Mouse (Mus musculus): Measurements from ENCODE around the gene Epb41l3. TPM values are rescaled to one million over a fixed set of nuclear protein-coding genes. Genes with fewer than 3 reads are reported as not detected.
"Not testable (repeated sequence)": the region's sequence is repeated elsewhere in the genome, so short reads cannot be mapped to it uniquely, and the experiment has no call there.

The Epb41l3 gene
- total RNA-seq, 2 experiments from 2014 or later = 12.3 to 18.5 TPM

DNA sequence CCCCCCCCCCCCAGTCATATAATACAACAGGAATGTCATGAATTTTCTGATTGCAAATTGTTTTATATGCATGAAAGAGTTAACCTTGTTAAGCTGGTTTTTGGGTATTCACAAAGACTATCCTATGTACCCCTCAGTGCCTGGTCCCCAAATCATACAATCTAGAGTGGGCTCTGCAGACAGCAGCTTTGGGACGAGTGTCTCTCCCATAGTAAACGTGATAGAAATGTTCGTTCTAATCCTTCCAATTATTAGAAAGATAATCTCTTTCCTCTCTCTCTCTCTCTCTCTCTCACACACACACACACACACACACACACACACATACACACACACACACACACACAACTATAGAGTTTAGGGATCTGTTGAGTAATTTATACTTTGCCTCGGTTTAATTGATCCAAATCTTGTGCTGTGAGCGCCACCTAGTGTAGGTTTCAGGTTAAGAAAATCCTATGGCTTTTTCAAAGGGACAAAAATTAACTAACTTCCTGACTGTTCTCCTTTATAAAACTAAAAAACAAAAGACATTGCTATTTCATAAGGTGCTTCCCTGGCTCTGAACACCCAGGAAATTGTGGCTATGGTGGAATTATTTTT, 30.4 kb downstream of the Epb41l3 start:
- DNase-seq = peak; percentile 43

DNA sequence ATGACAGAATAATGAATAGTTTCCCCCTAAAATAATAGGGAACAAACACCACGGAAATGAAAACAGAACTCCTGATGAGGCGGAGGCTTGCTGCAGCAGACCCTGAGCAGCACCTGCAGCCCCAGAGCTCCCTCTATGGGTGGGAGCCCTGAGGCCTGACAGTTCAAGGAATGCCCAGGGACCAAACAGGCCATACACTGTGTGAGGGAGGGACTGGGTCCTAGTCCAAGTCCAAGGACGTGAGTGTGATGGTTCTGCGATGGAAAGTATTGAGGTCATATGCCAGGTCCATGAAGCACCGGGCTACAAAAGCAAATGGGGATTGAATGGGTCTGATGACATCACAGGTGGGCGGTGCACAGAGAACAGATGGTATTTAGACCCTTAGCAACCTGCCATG, 33.7 kb downstream of the Epb41l3 start:
- DNase-seq = peak; percentile 10

DNA sequence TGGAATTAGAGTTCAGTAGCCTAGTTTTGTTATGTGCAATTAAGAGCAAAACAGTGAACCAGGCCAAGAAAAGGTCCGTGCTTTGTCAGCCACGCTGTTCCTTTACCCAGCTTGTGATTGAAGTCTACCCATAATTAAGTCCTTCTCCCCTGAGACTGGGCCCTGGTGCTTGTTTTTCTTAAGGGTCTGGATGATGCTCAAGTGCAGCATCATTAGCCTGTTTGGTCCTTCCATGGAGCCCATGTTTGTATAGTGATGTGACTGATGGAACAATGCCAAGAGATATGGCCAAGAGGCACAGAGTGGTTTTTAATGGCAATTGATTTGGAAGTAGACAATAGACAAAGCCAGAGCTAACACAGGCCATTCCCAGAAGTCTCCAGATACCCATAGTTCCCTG, 36.7 kb downstream of the Epb41l3 start:
- no peak for DNase-seq

DNA sequence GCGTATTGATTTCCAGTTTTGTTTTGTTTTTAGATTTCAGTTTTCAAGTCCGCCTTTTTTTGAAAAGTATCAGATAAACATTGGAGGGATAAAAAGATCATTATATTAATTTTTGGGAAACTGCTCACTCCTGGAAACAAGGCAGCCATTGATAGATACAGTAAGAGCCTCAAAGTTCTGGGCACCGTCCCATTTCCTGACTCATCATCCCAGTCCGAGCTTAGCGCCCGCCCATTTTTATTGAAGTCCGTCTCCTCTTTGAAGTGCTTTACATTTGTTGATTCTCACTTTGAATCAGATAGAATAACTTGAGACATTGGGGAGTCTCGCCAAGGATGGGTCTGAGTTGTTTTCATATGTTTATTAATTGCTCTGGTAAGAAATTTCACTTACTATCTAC, 43.7 kb downstream of the Epb41l3 start:
- no peak for DNase-seq

DNA sequence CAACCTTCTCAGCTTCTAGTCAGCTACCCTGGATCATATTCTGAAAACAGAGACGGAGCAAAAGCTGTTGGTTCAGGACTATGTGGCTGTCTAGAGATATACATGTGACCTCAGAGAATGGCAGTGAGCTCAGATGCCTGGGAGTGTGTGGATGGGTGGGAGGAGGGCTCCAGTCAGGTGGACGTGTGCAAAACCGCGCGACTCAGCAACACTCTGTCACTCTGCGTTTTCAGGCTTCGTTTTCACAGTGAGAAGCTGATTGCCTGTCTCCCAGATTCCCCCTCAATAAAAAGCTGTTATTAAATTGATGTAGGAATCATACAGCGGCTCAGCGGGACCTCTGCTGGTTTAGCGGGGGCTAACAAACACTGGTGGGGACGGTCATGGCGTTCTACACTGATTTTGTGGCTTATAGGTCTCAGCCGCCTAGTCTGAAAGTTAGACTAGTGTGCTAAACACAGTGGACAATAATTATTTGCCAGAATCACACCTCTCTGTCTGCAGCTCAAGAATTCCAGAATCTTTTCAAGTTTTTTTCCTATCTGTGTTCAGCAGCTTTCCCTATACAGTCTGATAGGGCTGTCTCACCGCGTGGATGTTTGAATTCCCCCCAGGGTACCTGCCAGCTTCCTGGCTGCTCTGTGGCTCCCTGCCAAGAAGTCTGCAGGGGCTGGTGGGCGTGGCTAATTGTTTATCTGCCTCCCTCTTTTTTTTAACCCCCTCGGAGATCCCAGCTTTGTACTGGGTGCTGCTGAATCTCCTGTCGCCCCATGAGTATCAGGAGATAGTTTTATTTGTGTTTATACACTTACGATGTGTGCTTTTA, 45.3 kb downstream of the Epb41l3 start:
- DNase-seq = no peak

DNA sequence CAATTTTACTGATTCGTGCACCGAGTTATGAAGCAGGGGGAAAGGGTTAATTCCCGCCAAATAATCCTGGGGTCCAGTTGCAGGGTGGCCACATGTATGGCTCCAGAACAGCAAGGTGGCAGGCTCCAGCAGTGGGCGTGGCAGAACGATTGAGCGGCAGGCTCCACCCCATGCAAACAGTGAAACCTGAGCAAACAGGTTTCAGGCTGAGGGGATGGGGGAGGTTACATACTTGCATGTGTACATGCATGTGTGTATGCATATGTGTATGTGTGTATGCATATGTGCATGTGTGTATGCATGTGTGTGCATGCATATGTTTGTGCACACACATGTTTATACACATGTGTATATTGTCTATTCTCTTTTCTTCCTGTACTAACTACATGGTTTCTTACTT, 46.9 kb downstream of the Epb41l3 start:
- DNase-seq = not testable (repeated sequence)

DNA sequence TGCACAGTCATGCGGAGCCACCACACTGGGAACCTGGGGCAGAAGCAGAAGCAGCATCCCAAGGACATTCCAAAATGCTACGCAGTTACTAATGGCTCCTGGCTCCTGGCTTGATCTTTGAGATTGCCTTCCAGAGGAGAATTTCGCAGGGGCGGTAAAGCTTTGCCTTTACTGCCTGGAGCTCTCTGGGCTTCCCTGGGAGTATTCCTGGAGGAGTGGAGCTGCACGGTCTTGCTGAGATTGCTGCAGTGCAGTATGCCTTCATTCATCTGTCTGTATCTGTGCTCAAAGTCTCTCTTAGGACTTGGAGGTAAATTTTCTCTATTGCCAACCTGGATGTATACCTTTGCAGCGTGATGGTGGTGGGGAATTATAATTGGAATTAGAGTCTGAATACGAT, 52.0 kb downstream of the Epb41l3 start:
- DNase-seq = no peak

DNA sequence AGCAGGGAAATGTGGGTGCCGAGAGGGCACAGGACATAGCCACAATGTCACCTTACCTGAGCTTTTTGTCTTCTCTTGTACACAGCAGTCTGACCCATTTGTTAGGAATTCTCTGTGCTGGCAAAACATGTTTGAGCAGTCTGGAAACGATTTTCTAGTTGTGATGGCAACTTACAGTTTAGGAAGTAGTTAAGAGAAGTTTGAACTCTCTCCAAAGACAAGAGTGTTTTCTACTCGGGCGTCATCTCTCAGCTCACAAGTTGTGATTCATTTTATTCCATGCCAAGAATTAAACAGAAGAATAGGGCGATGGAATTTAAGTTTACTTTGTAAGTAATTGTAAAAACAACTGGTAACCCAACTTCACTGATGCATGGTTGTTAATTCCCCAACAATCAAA, 52.5 kb downstream of the Epb41l3 start:
- no peak for DNase-seq

DNA sequence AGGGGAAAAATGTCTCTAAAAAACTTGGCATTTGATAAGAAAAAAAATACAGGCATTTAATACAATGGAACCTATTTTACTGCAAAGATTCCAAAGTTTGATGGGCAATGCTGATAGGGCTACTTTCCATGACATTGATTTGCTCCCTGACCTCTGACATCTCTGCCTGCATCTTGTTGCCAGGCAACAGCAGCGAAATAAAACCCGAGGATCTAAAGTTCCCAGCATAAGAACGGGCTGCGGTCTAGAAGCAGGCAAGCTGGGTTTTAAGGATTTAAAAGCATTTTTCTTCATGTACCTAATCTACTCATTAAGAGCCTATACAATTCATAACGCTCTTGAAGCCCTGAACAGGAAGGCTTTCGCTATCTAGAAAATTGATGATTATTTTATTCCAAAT, 54.0 kb downstream of the Epb41l3 start:
- DNase-seq = no peak

DNA sequence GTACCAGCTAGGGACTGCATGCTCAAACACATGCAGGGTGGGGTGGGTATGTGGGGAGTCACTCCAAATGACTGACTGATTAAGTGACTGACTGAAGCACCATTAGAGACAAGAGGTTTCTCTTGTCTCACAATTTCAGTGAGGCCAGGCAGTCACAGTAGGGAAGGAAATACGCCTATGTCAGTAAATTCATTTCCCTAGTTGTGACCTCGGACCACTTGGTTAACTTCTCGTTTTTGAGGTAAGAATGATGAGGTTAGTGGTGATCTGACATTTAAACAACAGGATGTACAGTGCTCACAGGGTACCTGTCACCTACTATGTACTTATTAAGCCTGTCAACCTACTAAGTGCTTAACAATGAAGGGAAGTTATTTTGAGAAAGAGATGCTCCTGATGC, 67.5 kb downstream of the Epb41l3 start:
- no peak for DNase-seq

DNA sequence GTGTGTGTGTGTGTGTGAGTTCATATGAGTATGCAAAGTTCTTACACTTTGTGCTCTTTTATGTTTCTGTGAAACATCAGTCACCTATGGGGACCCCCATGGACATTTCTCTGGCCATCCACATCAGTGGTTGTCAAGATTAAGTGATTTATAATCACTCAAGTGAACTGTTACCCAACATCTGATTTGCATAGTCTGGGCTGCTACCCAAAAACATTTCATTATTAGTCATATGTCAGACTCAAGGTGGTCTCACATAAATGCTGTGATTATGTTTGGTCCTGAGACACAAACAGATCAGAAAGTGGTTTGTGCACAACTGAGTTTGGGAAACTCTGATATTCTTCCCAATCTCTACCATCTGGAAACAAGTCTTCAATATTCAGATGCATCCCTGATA, 75.3 kb downstream of the Epb41l3 start:
- no peak for DNase-seq

DNA sequence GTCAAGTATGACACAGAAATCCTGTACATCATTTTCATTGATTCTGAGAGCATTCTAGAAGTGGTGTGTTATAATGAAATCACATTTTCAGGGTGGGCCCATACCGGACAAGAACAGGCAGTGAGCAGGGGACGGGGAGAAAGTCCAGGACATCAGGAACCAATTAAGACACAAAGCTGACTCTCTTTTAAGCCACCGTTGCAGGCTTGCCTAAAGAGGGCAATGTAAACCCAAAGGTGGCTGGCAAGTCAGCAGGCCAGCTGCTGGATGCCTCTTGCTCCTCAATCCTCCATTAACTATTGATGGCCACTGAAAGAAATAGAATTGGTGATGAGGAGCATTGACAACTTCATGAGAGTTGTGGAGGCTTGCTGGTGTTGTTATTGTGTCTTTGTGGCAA, 75.8 kb downstream of the Epb41l3 start:
- DNase-seq = no peak

DNA sequence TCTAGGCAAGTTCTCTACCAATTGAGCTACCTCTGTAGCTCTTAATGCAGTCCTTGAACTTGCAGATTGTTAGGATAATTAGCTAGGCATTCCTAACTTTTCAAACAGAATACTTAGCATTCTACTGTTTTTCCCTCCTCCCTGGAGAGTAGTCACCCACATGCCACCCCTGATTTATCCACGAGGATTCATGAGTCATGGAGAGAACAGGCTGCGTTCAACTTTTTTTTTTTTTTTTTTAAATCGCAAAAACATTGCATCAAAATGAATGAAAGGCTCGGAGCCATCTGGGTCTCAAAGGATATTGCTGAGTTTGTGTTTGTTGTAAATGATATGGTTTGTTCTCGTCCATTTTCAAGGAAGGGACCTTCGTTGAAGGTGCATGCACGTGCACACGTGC, 79.6 kb downstream of the Epb41l3 start:
- DNase-seq = no peak

DNA sequence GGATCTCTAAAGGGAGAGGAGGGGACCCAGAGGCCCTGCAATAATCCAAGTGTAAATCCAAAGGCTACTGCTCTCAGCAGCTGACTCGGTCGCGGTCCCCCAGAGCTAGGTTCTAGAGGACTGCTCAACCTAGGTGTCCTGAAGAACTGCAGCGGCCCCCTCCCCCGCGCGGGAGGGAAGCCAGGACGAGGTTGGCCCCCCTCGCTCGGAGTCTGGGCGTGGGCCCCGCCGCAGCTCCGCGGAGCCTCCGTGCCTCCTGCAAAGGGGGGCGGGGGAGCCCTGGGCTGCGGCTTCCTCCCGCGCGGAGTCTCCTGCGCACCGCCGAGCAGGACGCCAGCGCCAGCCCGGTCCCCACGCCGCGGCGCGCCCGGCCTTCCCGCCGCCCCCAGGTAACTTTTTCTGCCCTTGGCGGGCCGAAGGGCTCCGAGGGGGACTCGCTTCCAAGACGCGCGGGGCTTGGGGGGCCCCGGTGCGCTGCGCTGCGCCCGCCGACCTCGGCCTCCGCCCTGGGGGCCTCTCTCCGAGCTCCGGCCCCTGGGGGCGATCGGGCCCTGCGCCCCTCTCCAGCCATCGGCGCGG, 81.1 kb downstream of the Epb41l3 start:
- DNase-seq = peak; percentile 56

DNA sequence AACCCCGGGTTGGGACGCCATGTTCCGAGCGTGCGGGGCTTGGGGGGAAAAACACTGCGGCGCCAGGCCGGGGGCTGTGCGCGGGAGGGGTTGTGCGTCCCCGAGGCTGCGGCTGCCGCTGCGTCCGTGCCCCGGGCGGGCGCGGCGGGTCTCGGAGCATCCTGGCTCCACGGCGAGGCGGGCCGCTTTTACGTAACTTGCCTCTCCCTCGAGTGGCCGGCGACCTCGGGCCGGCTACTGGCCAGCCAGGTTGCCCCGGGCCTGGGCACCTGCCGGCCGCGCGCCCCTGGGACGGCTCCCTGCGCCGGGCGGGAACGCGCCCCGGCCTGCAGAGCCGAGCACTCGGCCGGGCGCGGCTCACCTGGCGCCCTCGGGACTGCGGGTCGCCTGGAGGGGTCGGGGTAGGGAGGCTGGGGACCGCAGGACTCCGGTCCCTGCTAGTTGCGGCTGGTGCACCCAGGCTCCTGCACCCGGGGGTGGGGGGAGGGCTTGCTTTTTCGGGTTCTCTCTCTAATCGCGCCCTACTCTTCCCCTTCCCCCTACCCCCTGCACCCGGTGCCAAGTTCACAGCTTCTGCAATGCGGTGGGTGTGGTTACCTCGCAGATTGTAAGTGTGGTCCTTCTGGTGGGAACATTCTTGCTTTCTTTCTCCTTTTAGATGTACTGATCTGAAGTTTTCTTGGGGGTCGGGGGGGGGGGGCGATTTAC, 81.8 kb downstream of the Epb41l3 start:
- peak; percentile 54 for DNase-seq

DNA sequence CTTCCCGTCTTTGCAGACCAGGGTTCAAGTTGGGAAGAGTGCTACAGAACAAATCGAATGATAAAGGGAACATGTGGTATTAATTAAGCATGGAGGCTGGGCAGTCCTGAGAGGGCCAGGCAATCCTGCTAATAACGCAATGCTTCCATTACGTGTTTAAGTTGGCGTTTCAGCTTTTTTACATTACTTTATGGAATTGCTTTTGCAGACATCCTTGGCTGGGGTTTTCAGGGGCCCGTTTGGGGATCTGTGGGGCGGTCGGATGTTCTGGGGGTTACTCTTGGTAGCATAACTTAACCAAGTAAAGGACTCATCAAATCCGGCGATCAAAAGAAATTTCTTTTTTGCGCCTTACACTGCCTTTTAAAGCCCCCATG, 82.3 kb downstream of the Epb41l3 start:
- no peak for DNase-seq

DNA sequence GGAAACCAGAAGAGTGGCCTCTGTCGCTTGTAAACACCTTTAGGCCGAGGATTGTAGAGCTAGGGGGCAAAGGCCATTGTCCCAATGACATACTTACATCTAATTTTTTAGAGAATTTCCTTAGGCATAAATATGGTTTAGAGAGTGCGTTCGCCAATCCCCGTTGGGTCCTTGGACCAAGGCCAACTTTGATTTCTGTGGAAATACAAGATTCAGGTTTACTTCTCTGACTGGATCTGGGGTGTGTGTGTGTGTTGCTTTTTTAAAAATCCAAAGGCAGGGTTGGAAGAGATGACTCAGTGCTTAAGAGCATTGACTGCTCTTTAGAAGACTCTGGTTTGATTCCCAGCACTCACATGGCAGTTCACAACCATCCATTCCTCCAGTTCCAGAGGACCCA, 83.2 kb downstream of the Epb41l3 start:
- no peak for DNase-seq

DNA sequence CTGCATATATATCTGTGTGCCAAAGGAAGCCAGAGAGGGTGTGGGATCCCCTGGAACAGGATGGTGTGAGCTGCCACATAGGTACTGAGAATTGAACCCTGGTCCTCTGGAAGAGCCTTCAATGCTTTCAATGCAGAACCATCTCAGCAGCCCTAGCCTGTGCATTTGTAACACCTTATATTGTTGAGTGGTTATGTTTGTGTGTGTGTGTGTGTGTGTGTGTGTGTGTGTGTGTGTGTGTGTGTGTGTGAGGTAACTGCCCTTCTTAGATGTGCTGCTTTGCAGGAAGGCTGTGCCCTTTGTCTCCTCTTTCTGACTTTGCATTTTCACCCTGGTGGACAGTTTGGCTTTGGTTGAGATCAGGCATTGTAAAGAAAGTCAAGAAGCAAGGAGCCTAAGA, 87.2 kb downstream of the Epb41l3 start:
- no peak for DNase-seq

DNA sequence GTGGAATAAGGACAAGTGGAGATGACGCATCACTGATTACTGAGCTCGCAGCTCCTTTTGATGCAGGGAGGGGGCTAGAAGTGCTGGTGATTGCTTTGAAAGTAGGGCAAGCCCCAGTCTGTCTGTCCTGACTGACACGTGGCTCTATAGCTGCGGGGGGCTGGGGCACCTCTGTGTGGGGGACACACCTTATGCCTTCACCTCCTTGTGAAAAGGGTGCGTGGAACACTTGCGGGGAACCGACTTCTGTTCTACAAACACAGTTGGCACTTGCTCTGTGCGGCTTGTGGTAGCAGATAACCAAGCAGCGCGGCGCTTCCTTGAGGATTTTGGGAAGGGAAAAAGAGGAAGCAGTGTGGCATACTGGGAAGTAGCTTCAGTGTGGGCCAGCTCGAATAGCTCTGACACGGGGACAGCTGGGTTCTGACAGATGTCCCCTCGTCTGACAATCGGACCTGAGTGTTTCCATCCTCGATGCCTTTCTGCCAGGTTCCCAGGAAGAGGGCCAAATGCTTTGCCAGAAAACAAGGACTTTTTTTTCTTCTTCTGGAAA, 101.5 kb downstream of the Epb41l3 start:
- peak; percentile 9 for DNase-seq

DNA sequence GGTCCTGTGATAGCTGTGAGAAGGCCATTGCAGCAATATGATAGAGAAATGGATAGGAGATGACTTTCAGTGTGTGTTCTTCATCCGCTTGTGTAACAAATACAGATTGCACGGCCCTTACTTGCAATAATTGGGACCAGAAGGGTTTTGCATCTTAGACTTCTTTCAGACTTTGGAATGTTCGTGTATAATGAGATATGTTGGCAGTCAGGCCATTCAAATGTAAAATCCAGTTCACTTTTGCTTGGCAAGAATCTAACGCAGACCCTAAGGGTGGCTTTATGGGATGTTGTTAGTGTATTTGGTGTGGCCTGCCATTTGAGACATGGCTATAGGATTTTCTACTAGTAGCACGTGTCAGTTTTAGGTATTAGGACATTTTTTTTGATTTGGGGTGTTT, 102.5 kb downstream of the Epb41l3 start:
- no peak for DNase-seq

DNA sequence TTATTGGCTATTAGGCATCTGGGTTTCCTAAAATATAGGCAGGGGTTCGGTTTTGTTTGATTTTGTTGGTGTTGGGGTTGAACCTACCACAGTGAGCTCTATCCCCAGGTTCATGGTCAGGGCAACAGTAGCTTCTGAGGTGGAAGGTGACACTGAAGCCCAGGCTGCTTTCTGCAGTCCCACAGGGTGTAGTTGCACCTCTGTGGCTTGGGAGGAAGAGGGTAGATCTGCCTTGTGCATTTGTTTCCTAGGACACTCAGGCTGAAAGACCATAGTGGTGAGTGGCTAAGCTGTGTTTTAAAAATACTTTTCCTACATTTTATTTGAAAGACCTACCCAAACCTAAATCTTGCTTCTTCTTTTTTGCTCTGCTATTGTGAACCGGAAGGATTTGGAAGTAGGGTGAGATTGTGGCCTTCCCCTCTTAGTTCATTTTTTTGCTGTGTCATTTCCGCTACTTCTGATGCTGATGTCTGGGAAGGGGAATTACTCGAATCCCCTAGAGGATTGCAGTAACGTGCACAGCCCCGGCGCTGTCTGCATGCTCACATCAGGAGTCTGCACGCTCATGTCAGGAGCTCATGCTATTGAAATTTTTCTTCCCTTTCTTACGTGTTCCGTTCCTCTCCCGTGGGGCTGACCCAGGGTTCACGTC, 105.5 kb downstream of the Epb41l3 start:
- DNase-seq = peak; percentile 26
